Mouse (Mus musculus) induced T-regulatory cell, adult 2 months (primary cell): ENCODE results near the gene Olfr1416.
A peak's percentile ranks its signal among the peaks of the same experiment; 100 is the strongest.
"Not testable (repeated sequence)": the region's sequence is repeated elsewhere in the genome, so short reads cannot be mapped to it uniquely, and the experiment has no call there.

Experiments
- DNase-seq: peaks from one replicate; pipeline ENCODE4 v3.0.0-alpha.2; 2012; ENCODE audit warnings: low read depth

Gene Olfr1416

DNA sequence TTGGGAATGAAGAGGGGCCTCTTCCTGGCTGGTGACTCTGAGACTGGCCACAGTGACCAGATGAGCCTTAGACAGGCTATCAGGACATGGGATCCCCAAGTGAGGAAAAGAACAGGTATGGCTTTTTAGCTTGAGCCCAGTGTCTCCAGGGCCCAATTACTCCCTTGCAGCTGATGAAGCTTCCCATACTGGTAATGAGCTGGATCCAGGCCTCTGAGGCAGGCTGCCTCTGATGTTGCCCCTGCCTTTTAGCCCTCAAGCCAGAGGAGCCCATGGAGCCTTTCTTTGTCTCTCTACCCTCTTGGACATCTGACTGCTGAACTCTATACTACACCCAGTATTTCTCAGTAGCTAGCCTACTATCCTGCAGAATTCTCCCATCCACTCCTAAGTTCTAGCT, at the start of gene Olfr1416:
Gene Olfr1416, minus strand, starts transcription at position 101 of the 400 bp plus-strand sequence.
- no peak for DNase-seq

DNA sequence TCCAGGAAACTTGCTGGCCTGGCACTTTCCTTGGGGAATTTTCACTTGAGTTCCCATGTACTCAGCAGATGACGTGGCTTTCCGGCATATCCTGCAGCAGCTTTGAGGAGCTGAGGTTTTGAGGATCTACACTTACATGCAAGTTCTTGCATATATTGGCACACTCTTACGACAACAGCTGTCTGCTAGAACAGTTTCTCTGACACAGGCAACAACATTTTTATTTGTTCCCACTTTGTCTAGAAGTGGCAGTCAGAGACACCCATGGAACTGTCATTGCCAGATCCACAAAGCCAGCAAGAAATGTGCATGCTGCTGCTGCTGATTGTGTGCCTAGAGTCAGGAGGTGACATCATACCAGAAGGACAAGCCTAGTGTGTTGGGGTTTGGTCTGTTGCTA, 38.9 kb upstream of the Olfr1416 start:
- DNase-seq: no peak

DNA sequence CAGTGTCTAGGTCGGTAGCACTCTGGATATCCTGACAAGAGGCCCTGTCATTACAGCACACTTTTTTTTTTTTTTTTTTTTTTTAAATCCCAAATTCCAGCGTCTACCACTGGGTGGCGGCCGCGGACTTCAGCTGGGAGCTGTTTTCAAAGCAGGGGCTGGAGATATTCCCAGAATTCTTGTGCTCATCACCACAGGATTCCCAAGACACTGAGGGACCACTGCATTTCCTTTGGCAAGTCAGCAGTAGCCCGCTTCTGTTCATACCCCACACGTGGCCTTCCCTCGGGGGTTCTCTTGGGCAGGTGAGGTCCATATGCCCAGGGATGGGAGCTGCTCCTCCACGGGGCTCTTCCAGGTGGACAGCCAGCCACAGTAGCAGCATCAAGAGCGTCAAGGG, 36.5 kb upstream of the Olfr1416 start:
- DNase-seq: peak; percentile 24

DNA sequence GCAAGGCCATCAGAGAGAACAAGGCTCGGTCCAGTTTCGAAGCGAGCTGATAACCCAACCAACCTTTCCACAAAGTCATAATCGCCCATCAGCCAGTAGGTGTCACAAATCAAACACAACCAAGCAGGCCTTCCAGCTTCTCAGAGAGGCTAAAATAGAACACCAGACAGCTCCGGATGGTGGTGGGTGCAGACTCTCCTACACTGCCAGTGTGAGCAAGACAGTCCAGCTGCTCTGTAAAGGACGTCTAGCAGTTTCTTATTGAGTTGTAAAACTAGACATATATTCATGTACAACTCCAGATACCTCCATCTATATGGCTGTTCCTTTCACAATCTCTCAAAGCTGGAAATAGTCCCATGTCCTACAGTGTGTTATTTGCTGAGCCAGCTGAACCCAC, 34.1 kb upstream of the Olfr1416 start:
- no peak for DNase-seq

DNA sequence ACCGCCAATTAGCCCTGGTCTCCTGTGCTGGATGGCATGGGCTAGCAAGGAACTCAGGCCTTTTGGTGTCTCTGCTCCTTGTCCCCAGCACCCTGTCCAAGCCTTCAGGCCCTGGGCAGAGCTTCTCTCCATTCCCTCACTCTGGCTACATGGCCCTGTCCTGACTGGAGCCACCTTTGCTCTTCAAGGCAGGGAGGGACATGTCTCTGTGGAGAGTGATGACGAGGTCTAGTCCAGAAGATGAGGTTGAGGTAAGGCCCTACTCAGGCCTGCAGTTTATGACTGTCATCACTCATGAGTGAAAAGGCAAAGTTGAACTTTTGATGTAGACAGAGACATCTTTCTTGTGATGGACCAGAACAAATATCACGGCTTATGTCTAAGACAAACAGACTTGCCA, 33.6 kb upstream of the Olfr1416 start, which contains the start of gene Olfr1414:
Gene Olfr1414, minus strand, starts transcription at position 101 of the 400 bp plus-strand sequence.
- DNase-seq: no peak

DNA sequence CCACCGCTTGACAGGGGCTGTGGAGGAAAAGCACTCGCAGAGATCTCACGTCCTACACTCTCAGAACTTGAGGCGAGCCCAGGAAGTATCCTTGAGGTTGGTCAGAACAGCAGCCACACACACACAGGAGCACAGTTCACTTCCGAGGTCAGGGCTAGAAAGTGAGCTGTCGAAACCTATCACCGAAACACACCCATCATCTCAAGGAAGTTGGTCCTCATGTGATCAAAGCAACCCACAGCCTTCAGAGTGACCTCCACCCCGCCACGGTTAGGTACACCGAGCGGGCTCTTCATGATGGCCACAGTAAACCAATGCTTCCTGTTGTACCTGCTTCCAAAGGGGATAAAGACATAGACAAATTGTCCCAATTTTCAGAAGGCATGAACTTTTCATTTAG, 30.5 kb upstream of the Olfr1416 start:
- no peak for DNase-seq

DNA sequence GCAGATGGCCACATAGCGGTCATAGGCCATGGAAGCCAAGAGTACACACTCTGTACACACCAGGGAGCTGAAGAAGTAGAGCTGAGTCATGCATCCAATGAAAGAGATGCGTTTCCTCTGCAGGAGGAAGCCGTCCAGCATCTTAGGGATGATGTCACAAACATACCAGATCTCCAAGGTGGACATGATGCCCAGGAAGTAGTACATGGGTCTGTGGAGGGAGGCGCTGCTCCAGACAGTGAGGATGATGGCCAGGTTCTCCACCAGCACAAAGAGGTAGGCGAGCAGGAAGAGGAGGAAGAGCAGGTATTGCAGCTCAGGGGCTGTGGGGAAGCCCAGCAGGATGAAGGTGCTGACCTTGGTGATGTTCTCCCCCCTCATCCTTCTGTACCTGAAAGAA, 26.7 kb upstream of the Olfr1416 start:
- not testable (repeated sequence) for DNase-seq

DNA sequence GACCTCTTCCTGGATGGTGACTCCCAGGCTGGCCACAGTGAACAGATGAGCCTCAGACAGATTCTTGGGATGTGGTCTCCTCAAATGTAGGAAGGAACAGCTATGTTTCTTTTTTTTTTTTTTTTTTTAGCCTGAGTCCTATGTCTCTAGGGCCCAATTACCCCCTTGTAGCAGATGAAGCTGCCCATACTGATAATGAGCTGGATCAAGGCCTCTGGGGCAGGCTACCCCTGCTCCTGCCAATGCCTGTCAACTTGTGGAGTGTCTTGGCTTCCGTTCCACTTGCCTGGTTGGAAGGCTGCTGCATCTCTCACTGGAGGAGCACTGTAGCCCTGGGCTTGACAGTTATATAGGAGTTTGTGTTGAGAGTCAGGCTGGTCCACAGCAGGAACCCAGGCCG, 11.1 kb upstream of the Olfr1416 start, which contains the start of gene Olfr1415:
Gene Olfr1415, minus strand, starts transcription at position 101 of the 400 bp plus-strand sequence.
- no peak for DNase-seq

DNA sequence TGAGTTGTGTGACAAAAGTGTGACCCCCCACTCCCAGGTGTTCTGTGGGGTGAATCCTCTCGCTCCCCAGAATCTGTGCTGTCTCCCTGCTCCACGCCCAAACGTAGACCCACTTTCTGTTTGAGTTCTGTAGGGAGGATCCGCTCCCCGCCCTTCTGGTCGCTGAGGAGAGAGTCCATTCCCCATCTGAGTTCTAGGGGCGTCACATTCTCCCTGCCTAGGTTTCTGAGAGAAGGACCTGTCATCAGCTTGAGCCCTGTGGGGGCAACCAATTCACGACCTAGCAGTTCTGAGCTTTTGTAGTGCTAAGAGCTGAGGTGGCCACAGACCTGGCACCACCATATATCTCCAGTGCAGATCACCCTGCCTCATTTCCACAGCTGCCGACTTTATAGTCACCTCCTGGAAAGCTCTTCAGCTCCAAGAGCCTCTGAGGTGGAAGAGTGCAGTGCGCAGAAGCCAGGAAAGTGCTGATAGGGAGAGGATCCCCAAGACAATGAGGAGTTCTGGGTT, 10.8 kb downstream of the Olfr1416 start:
- no peak for DNase-seq

DNA sequence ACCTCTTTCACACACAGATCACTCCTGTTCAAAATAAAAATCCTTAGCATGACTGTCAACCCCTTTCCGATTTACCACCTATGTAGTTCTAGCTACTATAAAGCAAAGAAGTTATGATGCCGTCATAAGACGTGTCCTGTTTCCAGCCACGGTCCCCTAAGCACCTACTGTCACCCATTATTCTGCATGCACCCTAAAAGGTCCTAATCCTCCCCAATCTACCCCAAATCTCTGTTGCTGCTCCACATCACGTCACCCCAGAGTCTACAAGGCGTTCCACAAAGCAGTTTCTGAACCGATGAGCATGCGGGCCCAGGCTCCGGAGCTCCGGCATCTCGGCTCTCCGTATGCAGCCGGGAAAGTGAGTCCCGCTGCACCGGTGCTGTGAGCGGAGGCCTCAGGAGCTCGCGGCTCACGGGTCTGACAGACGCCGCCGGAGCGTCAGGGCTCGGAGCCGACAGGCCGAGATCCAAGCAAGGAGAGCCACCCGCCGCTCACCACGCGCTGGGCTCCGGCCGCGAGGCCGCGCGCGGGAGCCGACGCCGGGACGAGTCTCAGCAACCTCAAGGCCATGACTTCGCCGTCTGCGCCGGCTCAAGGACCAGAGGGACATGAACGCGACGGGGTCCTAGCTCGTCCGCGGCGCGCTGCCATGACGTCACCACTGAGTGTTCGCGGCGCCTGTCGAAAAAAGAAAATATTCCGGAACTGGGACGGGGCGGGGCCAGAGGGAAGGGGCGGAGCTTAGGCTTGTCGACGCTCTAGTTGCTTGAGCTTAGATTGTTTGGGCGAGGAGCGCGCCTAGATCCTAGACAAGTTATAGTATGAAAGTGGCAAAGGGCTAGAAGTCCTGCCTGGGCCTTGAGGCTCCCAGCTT, 11.5 kb downstream of the Olfr1416 start, which contains the start of gene Ndufa10:
Gene Ndufa10, minus strand, starts transcription at position 696 of the 877 bp plus-strand sequence.
- peak; percentile 98 for DNase-seq

DNA sequence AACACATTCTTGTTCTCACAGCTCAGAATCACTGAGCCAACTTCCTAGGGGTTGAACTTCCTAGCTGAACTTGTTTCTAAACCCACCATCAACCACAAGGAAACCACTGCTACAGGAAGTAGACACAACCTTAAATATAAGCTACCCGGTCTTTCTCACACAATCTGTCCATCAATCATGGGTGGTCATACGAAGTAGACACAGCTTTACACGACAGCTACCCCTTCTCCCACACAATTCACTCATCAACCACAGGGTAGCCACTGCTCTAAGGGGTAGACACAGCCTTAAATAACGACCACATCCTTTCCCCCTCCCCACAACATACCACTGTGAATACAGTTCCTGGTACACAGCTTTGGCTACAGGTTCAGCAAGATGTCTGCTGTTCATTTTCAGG, 16.0 kb downstream of the Olfr1416 start:
- peak; percentile 59 for DNase-seq

DNA sequence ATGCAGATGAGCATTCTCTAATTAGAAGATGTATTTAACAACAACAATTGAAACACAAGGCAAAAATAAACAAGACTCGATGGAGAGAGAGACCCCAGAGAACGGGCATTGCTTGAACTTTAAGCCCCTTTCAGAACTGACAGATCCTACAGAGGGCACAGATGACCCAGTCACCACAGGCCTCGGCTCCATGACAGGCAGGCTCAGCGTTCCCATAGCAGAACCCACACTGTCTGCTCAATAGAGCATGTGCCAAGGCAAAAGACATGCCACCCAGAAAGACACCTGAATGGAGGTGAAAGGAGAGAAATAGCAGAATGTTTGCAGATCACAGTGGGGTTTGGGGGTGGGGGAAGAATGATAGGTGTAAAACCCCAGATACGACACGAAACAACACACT, 26.5 kb downstream of the Olfr1416 start:
- no peak for DNase-seq

DNA sequence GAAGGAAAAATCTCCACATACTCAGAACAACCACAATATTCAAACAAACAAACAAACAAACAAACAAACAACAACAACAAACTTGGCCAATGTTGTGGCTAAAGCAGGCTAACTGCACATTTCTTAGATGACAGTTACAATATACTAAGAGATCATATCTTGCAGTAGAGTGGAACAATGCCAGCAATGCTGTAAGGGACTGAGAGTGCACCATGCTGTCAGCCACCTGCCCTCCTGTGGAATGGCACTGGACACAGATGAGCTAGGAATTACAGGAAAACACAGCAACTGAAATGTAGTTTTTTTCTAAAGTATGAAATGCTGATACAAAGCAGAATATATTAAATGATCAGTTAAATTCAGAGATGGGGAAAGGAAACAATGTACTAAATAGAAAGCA, 27.2 kb downstream of the Olfr1416 start:
- DNase-seq: no peak

DNA sequence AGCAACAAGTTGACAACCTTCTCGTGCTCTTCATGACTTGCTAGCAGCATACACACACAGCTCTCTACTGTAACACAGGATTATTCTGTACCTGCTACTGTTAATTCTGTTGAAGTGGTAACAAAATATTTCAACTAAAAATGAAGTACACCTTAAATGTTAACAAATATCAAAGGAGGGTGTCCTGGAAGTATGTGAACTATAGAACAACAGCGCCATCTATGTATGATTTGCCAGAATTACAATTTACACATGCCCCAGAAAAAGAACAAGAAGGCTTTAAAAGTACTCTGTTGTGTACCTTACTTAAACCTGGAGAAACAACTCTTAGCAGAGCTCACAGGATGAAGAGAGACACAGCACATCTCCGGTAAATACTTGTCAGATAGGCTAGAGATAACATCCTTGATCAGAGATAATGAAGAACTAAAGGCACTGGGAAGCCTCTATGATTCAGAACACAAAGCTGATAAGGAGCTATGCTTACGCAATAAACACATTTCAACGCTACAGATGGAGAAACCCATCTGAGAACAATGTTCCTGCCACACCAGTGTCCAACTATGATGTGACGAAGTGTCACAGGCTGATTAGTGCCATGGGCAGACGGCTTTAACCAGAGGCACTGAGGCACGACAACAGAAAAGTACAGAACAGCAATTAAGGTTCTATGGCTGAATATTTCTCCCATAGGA, 31.0 kb downstream of the Olfr1416 start:
- peak; percentile 71 for DNase-seq

DNA sequence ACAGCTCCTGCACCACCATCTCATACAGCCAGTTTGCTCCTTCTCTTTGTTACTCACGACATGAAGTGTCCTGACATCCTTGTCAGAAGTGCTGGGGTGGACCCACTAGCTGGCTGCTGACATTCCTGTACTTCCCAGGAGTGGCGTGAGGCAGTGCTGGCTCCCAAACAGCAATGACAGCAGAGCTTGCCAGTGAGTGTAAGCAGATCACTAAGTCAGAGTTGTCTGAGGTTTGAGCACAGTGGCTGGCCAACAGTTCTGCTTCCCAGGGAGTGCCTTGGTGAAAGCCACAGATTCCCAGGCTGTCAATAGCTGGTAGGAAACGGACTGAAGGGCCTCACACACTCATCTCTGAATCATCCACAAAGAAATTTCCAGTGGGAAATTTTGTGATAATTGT, 36.6 kb downstream of the Olfr1416 start:
- DNase-seq: no peak

DNA sequence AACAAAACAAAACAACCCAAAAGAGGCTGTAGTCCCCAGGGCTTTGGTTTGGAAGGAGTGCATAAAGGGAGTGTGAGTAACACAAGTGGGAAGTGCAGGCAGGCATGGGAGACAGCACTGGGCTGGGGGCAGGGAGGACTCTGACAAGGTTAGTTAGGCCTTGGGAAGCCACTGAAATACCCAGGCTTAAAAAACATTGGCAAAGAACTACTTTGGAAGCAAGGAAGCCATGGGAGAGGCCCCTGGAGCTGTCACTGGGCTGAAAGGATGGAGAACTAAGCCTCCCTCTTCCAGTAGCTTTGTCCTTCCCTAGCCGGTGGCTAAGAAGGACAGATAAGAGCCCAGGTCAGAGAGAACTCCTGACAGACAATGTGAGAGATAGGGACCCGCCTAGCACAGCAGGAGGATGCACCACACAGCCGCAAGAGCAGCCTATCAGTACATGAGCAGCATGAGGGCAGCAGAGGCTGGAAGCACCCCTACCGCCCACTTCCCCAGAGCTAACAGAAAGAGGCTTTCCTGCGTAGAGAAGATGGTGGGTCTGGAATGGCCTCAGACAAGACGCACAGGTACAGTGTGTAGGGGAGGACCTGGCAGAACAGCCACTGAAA, 43.4 kb downstream of the Olfr1416 start:
- DNase-seq: no peak

DNA sequence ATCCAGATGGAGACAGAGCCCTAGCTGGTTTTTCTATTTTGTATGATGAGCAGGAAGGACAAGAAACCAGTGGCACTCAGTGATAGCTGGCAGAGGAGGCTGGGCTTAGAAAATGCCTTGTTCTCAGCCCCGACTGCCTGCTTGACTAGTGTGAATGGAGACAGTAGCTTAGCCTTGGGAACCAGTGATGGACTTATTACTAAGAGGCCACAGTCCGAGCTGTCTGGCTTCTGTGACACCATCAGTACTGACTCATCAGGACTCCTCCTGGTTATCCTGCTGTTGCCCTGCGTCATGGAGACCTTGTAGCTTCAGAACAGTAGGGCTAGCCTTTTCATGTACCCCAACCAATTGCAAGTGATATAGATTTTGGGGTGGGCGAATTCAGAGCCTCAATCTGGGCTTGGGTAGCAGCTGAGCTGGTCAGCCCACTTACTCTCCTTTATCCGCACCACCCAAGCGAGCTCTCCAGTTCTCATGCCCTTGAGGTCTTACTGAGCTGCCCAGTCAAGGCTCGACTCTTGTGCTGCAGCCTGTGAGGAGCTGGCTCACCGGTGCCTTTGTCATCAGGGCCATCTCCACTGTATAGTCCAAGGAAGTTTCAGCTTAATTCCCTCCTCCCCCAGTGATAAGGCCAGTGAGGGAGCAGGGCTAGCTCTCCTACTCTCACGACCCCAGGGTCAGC, 44.7 kb downstream of the Olfr1416 start:
- DNase-seq: no peak

DNA sequence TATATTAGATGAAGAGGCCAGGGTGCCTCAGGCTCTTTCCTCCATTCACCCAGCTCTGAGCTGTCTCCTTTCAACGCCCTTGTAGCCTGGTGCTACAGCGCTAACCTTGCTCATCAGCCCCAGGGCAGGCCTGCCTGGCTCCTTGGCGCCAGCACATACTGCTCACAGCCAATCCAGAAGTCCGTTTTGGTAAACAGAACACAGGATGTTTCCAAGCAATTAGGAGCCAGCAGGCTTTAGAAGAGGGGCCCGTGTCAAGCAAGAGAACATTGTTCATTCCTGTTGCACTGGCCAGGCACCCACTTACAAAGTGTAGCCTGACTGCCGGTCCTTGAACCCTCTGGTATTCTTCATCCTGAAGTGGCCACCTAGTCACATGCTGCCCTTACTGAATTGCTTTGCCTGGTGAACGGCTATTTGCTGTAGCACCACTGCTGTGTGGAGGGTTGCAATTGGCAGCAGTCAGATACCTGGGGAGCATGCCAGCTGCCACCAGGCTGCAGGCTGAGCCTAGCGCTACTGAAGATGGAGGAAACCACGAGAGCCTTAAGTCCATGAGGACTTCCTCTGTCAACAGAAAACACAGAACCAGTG, 47.1 kb downstream of the Olfr1416 start:
- DNase-seq: no peak

DNA sequence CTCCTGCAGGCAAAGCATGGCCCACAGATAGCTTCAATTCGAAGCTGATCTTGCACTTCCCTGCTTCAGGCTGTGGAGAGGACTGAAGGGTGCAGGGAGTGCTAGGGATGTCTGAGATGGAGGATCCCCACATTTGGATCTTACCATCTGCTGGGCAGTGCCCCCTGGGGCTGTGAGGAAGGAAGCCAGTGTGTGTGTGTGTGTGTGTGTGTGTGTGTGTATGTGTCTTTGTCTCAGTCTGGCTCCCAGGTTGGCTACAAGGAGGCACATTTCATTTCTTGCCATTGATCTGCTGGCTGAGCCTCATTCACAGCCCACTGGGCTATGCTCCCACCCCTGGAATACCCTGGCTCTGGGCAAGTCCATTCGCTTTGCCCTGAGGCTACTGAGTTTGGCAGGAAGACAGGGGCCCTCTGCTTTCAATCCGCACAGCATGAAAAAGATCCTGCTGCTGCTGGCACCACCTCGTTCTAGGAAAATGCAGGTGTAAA, 48.0 kb downstream of the Olfr1416 start:
- DNase-seq: no peak

DNA sequence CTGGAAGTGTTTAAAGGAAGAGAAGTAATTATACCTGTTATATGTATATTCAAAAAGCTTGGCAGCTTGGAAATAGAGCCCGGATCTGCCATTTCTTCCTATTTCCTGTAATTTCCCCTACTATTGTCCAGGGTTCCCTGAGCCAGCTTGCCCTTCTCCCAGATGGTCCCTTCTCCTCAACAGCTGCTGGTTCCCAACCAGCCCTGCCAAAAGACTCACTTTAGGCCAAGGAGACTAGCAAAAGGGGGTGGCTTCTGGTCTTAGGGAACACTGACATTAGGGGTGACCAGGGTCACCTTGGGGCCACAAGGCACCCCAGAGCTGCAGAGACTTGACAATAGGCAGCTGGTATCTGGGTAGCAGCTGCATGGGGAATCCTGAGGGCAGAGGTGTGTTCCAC, 49.9 kb downstream of the Olfr1416 start:
- DNase-seq: no peak

DNA sequence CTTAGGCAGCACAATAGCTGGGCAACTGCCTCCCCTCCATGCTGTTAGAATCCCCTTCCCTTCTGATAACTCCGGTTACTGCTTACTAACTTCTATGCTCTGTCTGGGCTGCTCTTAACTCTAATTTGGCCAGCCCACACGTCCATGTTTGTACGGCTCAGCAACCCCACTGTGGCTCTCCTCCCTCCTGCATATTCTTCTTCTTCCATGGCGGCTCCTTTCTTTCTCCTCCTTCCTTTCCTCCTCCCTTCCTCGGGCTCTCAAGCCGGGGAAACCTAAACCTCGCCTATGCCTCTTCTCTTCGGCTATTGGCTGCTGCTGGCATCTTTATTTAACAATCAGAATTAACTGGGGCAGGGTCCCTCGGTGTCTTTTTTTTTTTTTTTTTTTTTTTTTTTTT, 52.1 kb downstream of the Olfr1416 start:
- no peak for DNase-seq
